Mouse (Mus musculus) layer of hippocampus, adult 2 months (tissue): ENCODE measurements around the gene Il23r. TPM values are rescaled to one million over a fixed set of nuclear protein-coding genes. Genes with fewer than 3 reads are reported as not detected.
A peak's percentile ranks its signal among the peaks of the same experiment; 100 is the strongest.

Experiments
- DNase-seq, 2 experiments: peaks; one replicate each; pipeline ENCODE4 v3.0.0; 2022; ENCODE audit warnings: low spot score in 2 of 2
- H3K27ac ChIP-seq: fragments of 200-600 bp; 2 replicates; pipeline ENCODE4 v1.8.1; 2022
- H3K4me3 ChIP-seq: fragments of 200-600 bp; 2 replicates; pipeline ENCODE4 v1.8.1; 2022; ENCODE audit warnings: mild to moderate bottlenecking
- CTCF ChIP-seq: fragments of 200-600 bp; conservative IDR thresholded peaks from 2 replicates; pipeline ENCODE4 v1.8.1; 2022; ENCODE audit warnings: antibody characterized with exemption, mild to moderate bottlenecking, moderate library complexity
- total RNA-seq, 2 experiments: library from RNA; stranded (reverse); gene quantifications; 2 replicates each; pipeline ENCODE4 v1.2.3; 2021

The Il23r gene
- total RNA-seq, 2 experiments from 2014 or later: not detected

GRCm38 (mm10) chr6:67459424-67459823 is 32.2 kb downstream of the Il23r start:
- no peak for TF ChIP-seq CTCF
- H3K4me3 ChIP-seq: no peak overlapping the region

DNA sequence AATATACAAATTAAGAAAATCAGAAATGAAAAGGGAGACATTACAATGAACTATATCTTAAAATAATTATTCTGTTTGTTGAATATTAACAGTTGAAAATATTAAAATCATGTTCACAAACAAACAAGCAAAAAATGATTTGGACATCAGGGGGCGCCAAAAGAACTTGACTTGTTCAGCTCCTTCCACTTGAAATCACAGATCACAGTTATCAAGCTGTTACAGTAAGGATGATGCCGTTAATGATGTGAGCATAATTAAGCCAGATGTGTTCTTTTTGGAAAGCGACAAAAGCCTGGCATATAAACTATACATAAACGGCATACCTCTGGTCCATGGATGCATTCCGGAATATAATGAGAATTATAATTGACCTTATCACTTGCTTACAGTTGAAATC is 40.3 kb downstream of the Il23r start:
- peak; percentile 12 to 51 for DNase-seq
- Histone ChIP-seq H3K27ac (no peak overlapping the region), H3K4me3 (no peak overlapping the region)
- TF ChIP-seq CTCF: peak; percentile 80

More at GRCm38 (mm10) chr6:67459424-67459823, 32.2 kb downstream of the Il23r start:
- DNase-seq: no peak
- H3K27ac ChIP-seq: no peak overlapping the region

DNA sequence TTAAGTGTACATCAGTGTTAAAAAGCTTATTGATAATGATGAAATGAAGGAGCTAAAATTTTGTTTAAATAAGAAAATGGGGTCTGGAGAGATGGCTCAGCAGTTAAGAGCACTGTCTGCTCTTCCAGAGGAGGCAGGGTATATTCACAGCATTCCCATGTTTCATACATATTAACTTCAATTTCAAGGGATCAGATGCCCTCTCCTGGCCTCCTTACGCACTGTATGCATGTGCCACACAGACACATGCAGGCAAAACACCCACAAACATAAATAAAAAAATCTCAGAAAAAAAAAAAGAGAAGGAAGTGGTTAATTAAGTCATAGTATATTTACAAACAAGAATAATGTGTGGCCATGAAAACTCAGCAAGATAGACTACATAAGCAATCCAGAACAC is 45.8 kb downstream of the Il23r start:
- TF ChIP-seq CTCF: peak; percentile 17; the same call in 1 of the 2 replicates
- Histone ChIP-seq H3K4me3 (no peak overlapping the region), H3K27ac (no peak overlapping the region)
- no peak for DNase-seq

GRCm38 (mm10) chr6:67443124-67443523 is 48.5 kb downstream of the Il23r start:
- DNase-seq: no peak
- TF ChIP-seq CTCF: no peak

DNA sequence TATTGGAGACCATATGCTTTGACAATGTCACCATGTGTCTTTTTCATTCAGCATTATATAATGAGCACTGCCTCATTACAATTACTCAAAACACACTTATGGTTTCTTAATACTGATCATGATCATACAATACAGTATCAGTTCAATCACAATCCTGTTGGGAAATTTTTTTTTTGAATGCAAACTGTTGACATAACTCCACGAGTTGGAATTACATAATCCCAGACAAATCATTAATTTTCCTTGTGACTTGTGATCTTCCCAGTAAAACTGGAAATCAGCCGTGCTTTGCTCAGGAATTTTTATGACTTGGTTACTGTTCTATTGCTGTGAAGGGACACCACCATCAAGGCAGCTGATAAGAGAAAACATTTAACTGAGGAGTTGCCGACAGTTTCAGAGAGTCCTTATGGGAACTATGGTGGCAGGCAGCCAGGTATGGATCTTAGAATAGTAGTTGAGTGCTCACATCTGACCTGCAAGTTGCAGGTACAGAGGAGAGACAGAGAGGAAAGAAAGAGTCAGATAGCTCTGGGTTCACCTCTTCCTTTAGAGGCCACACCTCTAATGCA is 53.8 kb downstream of the Il23r start:
- DNase-seq: no peak
- Histone ChIP-seq H3K4me3 (no peak overlapping the region), H3K27ac (no peak overlapping the region)
- TF ChIP-seq CTCF: no peak

More at GRCm38 (mm10) chr6:67443124-67443523, 48.5 kb downstream of the Il23r start:
- H3K4me3 ChIP-seq: no peak overlapping the region
- H3K27ac ChIP-seq: no peak overlapping the region

GRCm38 (mm10) chr6:67437028-67437427 is 54.6 kb downstream of the Il23r start:
- DNase-seq: no peak
- no peak for TF ChIP-seq CTCF
- H3K27ac ChIP-seq: no peak overlapping the region
- H3K4me3 ChIP-seq: no peak overlapping the region

DNA sequence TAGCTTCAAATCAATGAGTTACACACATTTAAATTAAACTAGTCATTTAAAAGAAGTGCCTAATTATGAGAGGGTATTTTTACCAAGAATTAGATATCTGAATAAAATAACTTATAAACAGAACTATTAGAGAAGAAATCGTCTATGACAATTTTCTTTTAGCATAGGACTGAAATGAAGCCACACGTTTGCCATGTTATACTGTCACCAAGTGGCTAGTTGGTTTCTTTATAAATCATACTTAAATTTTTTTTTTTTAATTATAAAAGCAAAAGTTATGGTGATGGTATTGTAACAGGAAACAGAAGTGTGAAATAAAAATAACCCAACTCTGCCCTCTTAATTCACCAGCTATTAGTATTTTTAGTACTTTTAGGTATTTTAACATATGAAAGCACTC is 55.4 kb downstream of the Il23r start:
- no peak for DNase-seq
- H3K4me3 ChIP-seq: no peak overlapping the region
- H3K27ac ChIP-seq: no peak overlapping the region
- TF ChIP-seq CTCF: peak; percentile 65

DNA sequence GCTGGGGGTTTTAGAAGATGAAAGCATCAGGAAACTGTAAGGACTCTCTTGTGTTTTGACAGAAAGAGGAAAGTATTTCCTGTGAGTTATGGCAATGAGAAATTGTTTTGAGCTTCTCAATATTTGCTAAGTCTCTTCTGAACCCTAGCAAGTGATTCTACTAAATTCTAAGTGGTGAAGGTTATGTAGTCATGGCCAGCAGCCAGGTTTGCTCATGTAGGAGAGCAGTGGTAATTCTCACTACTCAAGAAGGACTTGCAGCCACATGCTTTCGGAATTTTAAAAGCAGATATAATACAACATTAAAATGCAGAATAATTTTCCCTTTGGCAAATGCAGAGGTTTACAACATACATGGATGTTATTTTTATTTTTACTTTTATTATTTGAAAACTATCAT is 55.9 kb downstream of the Il23r start:
- no peak for DNase-seq
- H3K27ac ChIP-seq: no peak overlapping the region
- no peak for TF ChIP-seq CTCF
- no peak overlapping the region for H3K4me3 ChIP-seq

DNA sequence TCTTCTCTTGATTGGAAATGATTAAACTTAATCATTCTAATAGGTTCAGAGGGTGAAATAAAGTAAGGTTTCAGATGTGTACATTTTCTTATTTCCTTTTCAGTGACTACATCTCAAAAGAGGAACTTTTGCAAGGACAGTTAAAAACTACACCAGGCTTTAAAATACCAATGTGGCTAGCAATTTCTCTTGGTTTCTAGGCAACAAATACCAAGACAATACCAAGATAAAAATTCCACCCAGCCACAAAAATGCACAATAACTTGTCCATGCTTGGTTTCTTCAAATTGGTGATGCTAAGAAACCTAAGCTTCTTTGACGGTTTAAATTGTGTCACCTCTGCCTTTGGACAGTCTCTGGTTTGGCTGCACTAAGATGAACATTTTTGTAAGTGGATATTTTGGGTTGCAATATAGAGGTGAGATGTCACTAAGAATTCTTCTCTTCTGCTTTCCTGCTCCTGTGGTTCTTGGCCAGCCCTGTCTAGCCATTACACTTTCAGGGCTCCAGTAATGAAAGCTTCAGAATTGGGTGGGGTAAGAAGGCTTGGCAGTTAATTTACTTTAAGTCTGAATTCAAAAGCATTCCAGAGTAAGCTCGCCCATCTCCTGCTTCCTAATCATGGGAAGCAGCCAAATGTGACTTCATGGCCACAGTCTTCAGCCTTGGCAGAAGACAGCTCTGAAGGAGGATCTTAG is 56.8 kb downstream of the Il23r start:
- H3K4me3 ChIP-seq: no peak overlapping the region
- no peak for TF ChIP-seq CTCF
- no peak overlapping the region for H3K27ac ChIP-seq
- DNase-seq: no peak

DNA sequence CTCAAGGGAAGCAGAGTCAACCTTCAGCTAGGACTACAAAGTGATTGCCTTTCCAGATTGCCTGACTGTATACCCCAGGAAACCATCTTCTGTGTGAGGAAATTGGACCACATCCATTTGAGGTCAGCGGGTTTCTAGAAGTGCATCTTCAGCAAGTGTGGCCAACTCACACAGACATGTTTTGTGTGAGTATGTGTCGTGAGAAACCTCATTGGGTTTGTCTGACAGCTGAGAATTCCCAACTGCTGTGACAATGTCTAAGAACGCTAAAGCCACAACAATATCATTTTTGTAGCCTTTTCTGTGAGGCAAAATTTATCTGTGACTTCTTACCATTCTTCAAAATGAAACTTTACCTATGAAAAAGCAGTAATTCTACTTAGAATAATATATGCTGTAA is 59.8 kb downstream of the Il23r start:
- TF ChIP-seq CTCF: no peak
- no peak for DNase-seq
- H3K27ac ChIP-seq: no peak overlapping the region
- no peak overlapping the region for H3K4me3 ChIP-seq

- TF ChIP-seq CTCF: no peak
- no peak overlapping the region for H3K27ac ChIP-seq
- no peak overlapping the region for H3K4me3 ChIP-seq
- DNase-seq: no peak
Measured at GRCm38 (mm10) chr6:67421761-67422160, 69.9 kb downstream of the Il23r start.

DNA sequence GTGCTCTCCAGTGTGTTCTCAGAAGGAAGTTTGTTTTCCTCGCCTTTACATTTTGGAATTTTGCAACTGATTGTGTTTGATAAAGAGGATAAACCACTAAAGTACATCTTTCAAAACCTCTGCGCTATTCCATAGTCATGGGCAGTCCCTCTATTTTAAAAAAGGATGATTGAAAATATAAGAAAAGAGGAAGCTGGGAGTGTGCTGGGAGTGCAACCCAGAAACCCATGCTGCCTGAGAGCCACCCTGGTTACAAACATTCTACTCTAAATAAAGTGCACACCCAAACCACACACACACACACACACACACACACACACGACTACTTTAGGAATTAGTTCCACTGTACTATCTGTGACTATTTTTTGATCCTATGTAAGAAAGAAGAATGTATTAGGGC is 75.1 kb downstream of the Il23r start:
- H3K4me3 ChIP-seq: no peak overlapping the region
- DNase-seq: no peak
- H3K27ac ChIP-seq: no peak overlapping the region
- no peak for TF ChIP-seq CTCF

- DNase-seq: no peak
- Histone ChIP-seq H3K4me3 (no peak overlapping the region), H3K27ac (no peak overlapping the region)
- no peak for TF ChIP-seq CTCF
Measured at GRCm38 (mm10) chr6:67415276-67415675, 76.4 kb downstream of the Il23r start.

GRCm38 (mm10) chr6:67413378-67413777 is 78.3 kb downstream of the Il23r start:
- TF ChIP-seq CTCF: no peak
- H3K27ac ChIP-seq: no peak overlapping the region
- H3K4me3 ChIP-seq: no peak overlapping the region
- no peak for DNase-seq

- TF ChIP-seq CTCF: no peak
- Histone ChIP-seq H3K4me3 (no peak overlapping the region), H3K27ac (no peak overlapping the region)
- DNase-seq: no peak
Measured at GRCm38 (mm10) chr6:67405281-67405682, 86.4 kb downstream of the Il23r start.
